Mouse (Mus musculus) heart, embryonic 11.5 days (tissue): ENCODE measurements around the gene Hormad1. TPM values are rescaled to one million over a fixed set of nuclear protein-coding genes. Genes with fewer than 3 reads are reported as not detected.
"Not testable (repeated sequence)": the region's sequence is repeated elsewhere in the genome, so short reads cannot be mapped to it uniquely, and the experiment has no call there.

Source experiments
- ATAC-seq: fragments of 200-750 bp; cut with Nextera tagmentation; replicated peaks from 2 replicates; pipeline ENCODE4 v1.8.0; 2017; ENCODE audit warnings: moderate library complexity; ENCODE audit not compliant: insufficient number of reproducible peaks, low FRiP score, low TSS enrichment
- H3K27ac ChIP-seq: fragments of 300-500 bp; sonication (generic); 2 replicates; pipeline ENCODE4 v1.5.1; 2014; ENCODE audit warnings: mild to moderate bottlenecking, low read depth, low read length
- H3K27me3 ChIP-seq: fragments of 300-500 bp; sonication (generic); 2 replicates; pipeline ENCODE4 v1.6.1; 2014; ENCODE audit warnings: mild to moderate bottlenecking, low read length, mixed read lengths; ENCODE audit not compliant: control insufficient read depth, insufficient read depth
- H3K36me3 ChIP-seq: fragments of 300-500 bp; sonication (generic); 2 replicates; pipeline ENCODE4 v1.6.1; 2014; ENCODE audit warnings: mild to moderate bottlenecking, low read length, moderate library complexity, mixed read lengths; ENCODE audit not compliant: control insufficient read depth, insufficient read depth
- H3K4me1 ChIP-seq: fragments of 300-500 bp; sonication (generic); 2 replicates; pipeline ENCODE4 v1.6.1; 2014; ENCODE audit warnings: low read length; ENCODE audit not compliant: control insufficient read depth, insufficient read depth
- H3K4me2 ChIP-seq: fragments of 300-500 bp; sonication (generic); 2 replicates; pipeline ENCODE4 v1.6.1; 2014; ENCODE audit warnings: mild to moderate bottlenecking, moderate library complexity
- H3K4me3 ChIP-seq: fragments of 300-500 bp; sonication (generic); 2 replicates; pipeline ENCODE4 v1.5.1; 2014; ENCODE audit warnings: low read depth, low read length
- H3K9ac ChIP-seq: fragments of 300-500 bp; sonication (generic); 2 replicates; pipeline ENCODE4 v1.6.1; 2014; ENCODE audit warnings: mild to moderate bottlenecking, low read depth, low read length, moderate library complexity
- H3K9me3 ChIP-seq: fragments of 300-500 bp; sonication (generic); replicated peaks from 2 replicates; pipeline ENCODE4 v1.6.1; 2016; ENCODE audit warnings: low read length; ENCODE audit not compliant: control insufficient read depth
- WGBS: fragments of 180-500 bp; shearing (Covaris S2); extraction: QIAGEN DNeasy Blood & Tissue Kit; methylation state at CpG from one replicate; pipeline ENCODE4 v1.1.7; 2014; ENCODE audit not compliant: insufficient replicate concordance; 5-methylcytosine and 5-hydroxymethylcytosine counted together
- polyA plus RNA-seq: library from polyadenylated mRNA; unstranded; fragments of >200 nt; fragmentation: Nextera tagmentation; extraction: Ambion mirVana; gene quantifications from 2 replicates; pipeline ENCODE4 v1.2.1, GENCODE M21; 2014

Gene Hormad1
- polyA plus RNA-seq, 1 experiment from 2014 or later: not detected

- H3K4me3 ChIP-seq, H3K4me2 ChIP-seq, ATAC-seq, H3K4me1 ChIP-seq, H3K27ac ChIP-seq, H3K9me3 ChIP-seq, H3K36me3 ChIP-seq, H3K9ac ChIP-seq, H3K27me3 ChIP-seq: not testable (repeated sequence)
- 68% methylated on average over 2 of the region's 2 CpGs for WGBS
These were observed 18.3 kb upstream of the Hormad1 start for GRCm38 (mm10) chr3:95541186-95541585.

GRCm38 (mm10) chr3:95542171-95542570 lies 17.3 kb upstream of the Hormad1 start:
- Histone ChIP-seq H3K4me3 (no peak overlapping the region), H3K27me3 (no peaks in the 10 kb centered on the region), H3K9ac (no peak overlapping the region), H3K9me3 (no peaks in the 10 kb centered on the region), H3K27ac (no peak overlapping the region), H3K36me3 (no peaks in the 10 kb centered on the region), H3K4me1 (no peaks in the 10 kb centered on the region), H3K4me2 (no peak overlapping the region)
- ATAC-seq: no peak

GRCm38 (mm10) chr3:95542981-95543380 lies 16.5 kb upstream of the Hormad1 start:
- H3K27me3 ChIP-seq: no peaks in the 10 kb centered on the region
- no peak for ATAC-seq
- 64% methylated on average over 7 of the region's 7 CpGs for WGBS
- H3K9ac ChIP-seq: no peak overlapping the region
- H3K4me3 ChIP-seq: no peak overlapping the region
- no peaks in the 10 kb centered on the region for H3K36me3 ChIP-seq
- H3K4me1 ChIP-seq: no peaks in the 10 kb centered on the region
- no peaks in the 10 kb centered on the region for H3K9me3 ChIP-seq
- H3K4me2 ChIP-seq: no peak overlapping the region
- H3K27ac ChIP-seq: no peak overlapping the region

- WGBS: 81% methylated on average over 1 of the region's 1 CpGs
- H3K27ac ChIP-seq: no peak overlapping the region
- H3K4me3 ChIP-seq: no peak overlapping the region
- H3K27me3 ChIP-seq: no peaks in the 10 kb centered on the region
- no peak for ATAC-seq
- no peak overlapping the region for H3K9ac ChIP-seq
- H3K4me1 ChIP-seq: no peaks in the 10 kb centered on the region
- H3K4me2 ChIP-seq: no peak overlapping the region
- no peaks in the 10 kb centered on the region for H3K9me3 ChIP-seq
- H3K36me3 ChIP-seq: no peaks in the 10 kb centered on the region
These were observed 9.3 kb upstream of the Hormad1 start for GRCm38 (mm10) chr3:95550176-95550575.

- Histone ChIP-seq H3K27ac (no peak overlapping the region), H3K9me3 (no peaks in the 10 kb centered on the region), H3K27me3 (no peaks in the 10 kb centered on the region), H3K4me1 (no peaks in the 10 kb centered on the region), H3K4me3 (no peak overlapping the region), H3K9ac (no peak overlapping the region), H3K36me3 (no peaks in the 10 kb centered on the region), H3K4me2 (no peak overlapping the region)
- ATAC-seq: no peak
- 53% methylated on average over 3 of the region's 3 CpGs for WGBS
These were observed 5.5 kb upstream of the Hormad1 start for GRCm38 (mm10) chr3:95553986-95554385.

GRCm38 (mm10) chr3:95560738-95561137 lies 1.3 kb downstream of the Hormad1 start:
- H3K9ac ChIP-seq: no peak overlapping the region
- no peak overlapping the region for H3K4me3 ChIP-seq
- H3K27ac ChIP-seq: no peak overlapping the region
- WGBS: 90% methylated on average over 3 of the region's 3 CpGs
- H3K4me2 ChIP-seq: no peak overlapping the region
- no peaks in the 10 kb centered on the region for H3K9me3 ChIP-seq
- no peaks in the 10 kb centered on the region for H3K4me1 ChIP-seq
- ATAC-seq: no peak
- no peaks in the 10 kb centered on the region for H3K36me3 ChIP-seq
- no peaks in the 10 kb centered on the region for H3K27me3 ChIP-seq

GRCm38 (mm10) chr3:95561826-95562225 lies 2.3 kb downstream of the Hormad1 start:
- WGBS: 68% methylated on average over 2 of the region's 2 CpGs
- Histone ChIP-seq H3K4me1 (no peaks in the 10 kb centered on the region), H3K4me3 (no peak overlapping the region), H3K9me3 (no peaks in the 10 kb centered on the region), H3K36me3 (no peaks in the 10 kb centered on the region), H3K4me2 (no peak overlapping the region), H3K27me3 (no peaks in the 10 kb centered on the region), H3K27ac (no peak overlapping the region), H3K9ac (no peak overlapping the region)
- no peak for ATAC-seq

GRCm38 (mm10) chr3:95569585-95569984 lies 10.1 kb downstream of the Hormad1 start:
- 86% methylated on average over 3 of the region's 3 CpGs for WGBS
- Histone ChIP-seq H3K9ac (no peak overlapping the region), H3K9me3 (no peaks in the 10 kb centered on the region), H3K27ac (no peak overlapping the region), H3K4me3 (no peak overlapping the region), H3K4me2 (no peak overlapping the region), H3K27me3 (no peaks in the 10 kb centered on the region), H3K36me3 (no peaks in the 10 kb centered on the region), H3K4me1 (no peaks in the 10 kb centered on the region)
- no peak for ATAC-seq

- H3K27me3 ChIP-seq: no peaks in the 10 kb centered on the region
- H3K9ac ChIP-seq: peak overlapping the region; percentile 62; the same call in 1 of the 2 replicates
- ATAC-seq: no peak
- H3K36me3 ChIP-seq: peaks cover 9% of the 10 kb centered on the region
- peak overlapping the region; percentile 76 for H3K4me2 ChIP-seq
- peak overlapping the region; percentile 78 for H3K27ac ChIP-seq
- peak overlapping the region; percentile 84 for H3K4me3 ChIP-seq
- no peaks in the 10 kb centered on the region for H3K9me3 ChIP-seq
- H3K4me1 ChIP-seq: no peaks in the 10 kb centered on the region
- 56% methylated on average over 8 of the region's 8 CpGs for WGBS
These were observed 28.5 kb downstream of the Hormad1 start for GRCm38 (mm10) chr3:95587754-95588603.
